Mouse (Mus musculus): ENCODE data around the gene Eml4. TPM values are rescaled to one million over a fixed set of nuclear protein-coding genes. Genes with fewer than 3 reads are reported as not detected.

Eml4 gene
- polyA plus RNA-seq, 1 experiment from 2014 or later = 4.7 TPM

DNA sequence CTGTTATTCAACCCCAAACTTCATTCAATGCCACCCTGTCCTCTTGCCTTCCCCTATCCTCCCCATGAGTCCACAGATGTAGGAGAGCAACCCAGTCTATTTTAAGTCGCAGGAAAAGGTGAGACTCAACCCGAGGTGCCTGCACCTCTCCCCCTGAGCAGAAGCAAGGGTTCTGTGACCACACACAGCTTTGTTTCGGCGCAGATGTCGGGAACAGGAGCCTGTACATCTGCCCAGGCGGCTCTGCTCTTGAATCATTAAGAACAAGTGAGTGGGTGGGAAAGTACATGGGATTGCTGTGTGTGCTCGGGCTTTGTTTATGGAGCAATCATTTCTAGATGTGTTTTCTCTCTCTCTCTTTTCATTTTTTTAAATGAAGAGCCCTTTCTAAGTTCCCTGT lies 174.0 kb downstream of the Eml4 start:
- Histone ChIP-seq H3K9me3 (ENCODE audit: low read length) (no peaks in the 10 kb centered on the region), H3K27me3 (ENCODE audit: insufficient read depth, low read length) (no peaks in the 10 kb centered on the region), H3K27ac (ENCODE audit: low read depth) (no peak overlapping the region), H3K4me3 (ENCODE audit: low read depth, low read length) (no peak overlapping the region), H3K4me2 (ENCODE audit: low read depth, low read length) (no peak overlapping the region), H3K4me1 (ENCODE audit: insufficient read depth) (peaks cover 34% of the 10 kb centered on the region), H3K9ac (replicated peaks) (no peak overlapping the region), H3K36me3 (replicated peaks; ENCODE audit: insufficient read depth, low read length) (no peaks in the 10 kb centered on the region)
- ATAC-seq (no peak), DNase-seq (no peak)
- 65% methylated on average over 7 of the region's 7 CpGs for WGBS (ENCODE audit: insufficient replicate concordance)
- no peak for TF ChIP-seq CTCF (IDR thresholded peaks at IDR 0.05; ENCODE audit: low read depth)
- TF ChIP-seq EP300 (IDR thresholded peaks at IDR 0.05; ENCODE audit: low read depth) = no peak

DNA sequence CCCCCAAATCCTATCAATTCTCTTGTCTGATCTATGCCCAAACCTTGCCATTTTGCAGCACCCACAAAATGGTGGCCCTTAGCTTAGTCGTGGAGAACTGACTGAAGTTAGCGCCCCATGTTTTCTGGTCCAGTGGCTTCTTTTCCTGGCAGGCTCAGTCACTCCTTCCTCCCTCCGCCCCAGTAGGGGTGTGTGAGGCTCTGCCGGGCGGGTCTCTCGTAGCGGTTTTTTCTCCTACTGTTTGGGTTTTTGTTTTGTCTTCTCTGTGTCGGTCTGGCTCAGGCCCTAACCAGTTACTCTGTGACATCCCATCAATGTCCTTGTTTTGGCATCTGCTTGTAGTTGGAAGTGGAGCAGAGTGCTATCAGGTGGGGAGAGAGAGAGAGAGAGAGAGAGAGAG lies 174.9 kb downstream of the Eml4 start:
- WGBS (ENCODE audit: insufficient replicate concordance) = 9% methylated on average over 8 of the region's 8 CpGs
- Histone ChIP-seq H3K9ac (replicated peaks) (no peak overlapping the region), H3K4me3 (ENCODE audit: low read depth, low read length) (no peak overlapping the region), H3K36me3 (replicated peaks; ENCODE audit: insufficient read depth, low read length) (no peaks in the 10 kb centered on the region), H3K27ac (ENCODE audit: low read depth) (no peak overlapping the region), H3K27me3 (ENCODE audit: insufficient read depth, low read length) (no peaks in the 10 kb centered on the region), H3K4me2 (ENCODE audit: low read depth, low read length) (peak overlapping the region; percentile 47), H3K4me1 (ENCODE audit: insufficient read depth) (peaks cover 34% of the 10 kb centered on the region), H3K9me3 (ENCODE audit: low read length) (no peaks in the 10 kb centered on the region)
- TF ChIP-seq EP300 (IDR thresholded peaks at IDR 0.05; ENCODE audit: low read depth) (no peak), CTCF (IDR thresholded peaks at IDR 0.05; ENCODE audit: low read depth) (no peak)
- DNase-seq (peak; percentile 29), ATAC-seq (no peak)

DNA sequence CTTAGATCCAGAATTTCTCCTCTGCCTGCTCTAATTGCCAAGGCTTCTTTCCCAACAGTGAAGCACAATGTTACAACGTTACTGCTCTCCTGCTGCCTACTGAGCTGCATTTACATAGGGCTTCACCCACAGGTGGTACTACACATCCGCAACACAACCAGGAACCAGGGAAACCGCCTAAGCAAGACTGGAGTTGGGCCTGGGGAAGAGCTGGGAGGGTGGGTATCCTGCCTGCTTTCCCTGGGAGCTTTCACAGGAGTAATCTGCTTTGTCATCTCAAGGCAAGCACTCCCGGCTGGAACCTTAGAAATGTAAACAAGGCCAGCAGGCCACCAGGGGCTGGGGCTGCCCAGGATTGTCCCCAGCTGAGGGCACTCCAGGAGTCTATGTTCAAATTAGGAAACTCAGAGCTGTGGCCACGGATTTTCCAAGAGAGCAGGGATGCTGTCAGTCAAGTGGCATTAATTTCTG lies 175.4 kb downstream of the Eml4 start:
- Histone ChIP-seq H3K27ac (ENCODE audit: low read depth) (0 out of 2 replicates have a peak overlapping the region, but pooled peaks have one; percentile 70), H3K27me3 (ENCODE audit: insufficient read depth, low read length) (no peaks in the 10 kb centered on the region), H3K4me2 (ENCODE audit: low read depth, low read length) (peak overlapping the region; percentile 47; the same call in 1 of the 2 replicates), H3K9ac (replicated peaks) (no peak overlapping the region; the same call in 1 of the 2 replicates), H3K36me3 (replicated peaks; ENCODE audit: insufficient read depth, low read length) (no peaks in the 10 kb centered on the region), H3K4me1 (ENCODE audit: insufficient read depth) (peaks cover 34% of the 10 kb centered on the region), H3K4me3 (ENCODE audit: low read depth, low read length) (no peak overlapping the region), H3K9me3 (ENCODE audit: low read length) (no peaks in the 10 kb centered on the region)
- WGBS (ENCODE audit: insufficient replicate concordance) = 29% methylated on average over 5 of the region's 5 CpGs
- no peak for ATAC-seq
- TF ChIP-seq CTCF (IDR thresholded peaks at IDR 0.05; ENCODE audit: low read depth) = no peak
- TF ChIP-seq EP300 (IDR thresholded peaks at IDR 0.05; ENCODE audit: low read depth) = no peak
- DNase-seq = no peak

DNA sequence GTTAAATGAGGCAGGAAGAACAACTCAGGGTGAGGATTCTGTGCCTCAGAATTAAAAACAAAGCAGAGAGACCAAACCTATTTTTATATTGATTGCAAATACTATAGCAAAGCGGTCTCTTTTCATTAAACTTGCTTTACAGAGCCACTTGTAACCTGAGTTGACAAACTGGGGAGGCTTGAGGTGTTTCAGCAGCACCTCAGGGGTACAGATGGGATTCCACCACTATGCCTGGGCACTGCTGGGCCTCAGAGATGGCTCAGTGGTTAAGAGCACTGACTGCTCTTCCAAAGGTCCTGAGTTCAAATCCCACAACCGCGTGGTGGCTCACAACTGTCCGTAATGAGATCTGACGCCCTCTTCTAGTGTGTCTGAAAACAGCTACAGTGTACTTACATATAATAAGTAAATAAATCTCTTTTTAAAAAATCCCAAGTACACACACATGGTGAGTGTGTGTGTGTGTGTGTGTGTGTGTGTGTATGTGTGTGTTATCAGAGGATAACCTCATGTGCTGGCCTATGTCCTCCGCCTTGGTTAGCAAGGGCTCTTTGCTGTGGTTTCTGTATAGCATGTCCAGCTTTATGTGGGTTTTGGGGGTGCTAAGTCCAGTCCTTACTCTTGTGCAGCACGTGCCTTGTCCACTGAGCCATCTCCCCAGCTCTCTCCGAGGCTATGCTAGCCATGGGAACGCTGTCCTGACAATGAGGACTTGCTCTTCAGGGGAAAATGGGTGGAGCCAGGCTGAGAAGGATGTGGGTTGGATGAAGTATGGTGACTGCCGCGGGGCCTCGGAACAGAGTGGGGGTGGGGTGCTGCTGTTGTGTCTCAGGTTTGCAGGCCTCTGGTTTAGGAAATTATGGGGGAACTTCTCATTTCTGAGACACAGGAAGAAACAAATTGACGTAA lies 176.1 kb downstream of the Eml4 start:
- peak overlapping the region; percentile 64 for H3K4me2 ChIP-seq (ENCODE audit: low read depth, low read length)
- no peaks in the 10 kb centered on the region for H3K27me3 ChIP-seq (ENCODE audit: insufficient read depth, low read length)
- ATAC-seq (peak; percentile 83), DNase-seq (peak; percentile 75)
- TF ChIP-seq CTCF (IDR thresholded peaks at IDR 0.05; ENCODE audit: low read depth) = no peak
- 34% methylated on average over 13 of the region's 13 CpGs for WGBS (ENCODE audit: insufficient replicate concordance)
- no peaks in the 10 kb centered on the region for H3K9me3 ChIP-seq (ENCODE audit: low read length)
- H3K4me3 ChIP-seq (ENCODE audit: low read depth, low read length) = peak overlapping the region; percentile 32
- peak overlapping the region; percentile 70 for H3K27ac ChIP-seq (ENCODE audit: low read depth)
- H3K9ac ChIP-seq (replicated peaks) = peak overlapping the region; percentile 52
- H3K36me3 ChIP-seq (replicated peaks; ENCODE audit: insufficient read depth, low read length) = no peaks in the 10 kb centered on the region
- peaks cover 34% of the 10 kb centered on the region for H3K4me1 ChIP-seq (ENCODE audit: insufficient read depth)

DNA sequence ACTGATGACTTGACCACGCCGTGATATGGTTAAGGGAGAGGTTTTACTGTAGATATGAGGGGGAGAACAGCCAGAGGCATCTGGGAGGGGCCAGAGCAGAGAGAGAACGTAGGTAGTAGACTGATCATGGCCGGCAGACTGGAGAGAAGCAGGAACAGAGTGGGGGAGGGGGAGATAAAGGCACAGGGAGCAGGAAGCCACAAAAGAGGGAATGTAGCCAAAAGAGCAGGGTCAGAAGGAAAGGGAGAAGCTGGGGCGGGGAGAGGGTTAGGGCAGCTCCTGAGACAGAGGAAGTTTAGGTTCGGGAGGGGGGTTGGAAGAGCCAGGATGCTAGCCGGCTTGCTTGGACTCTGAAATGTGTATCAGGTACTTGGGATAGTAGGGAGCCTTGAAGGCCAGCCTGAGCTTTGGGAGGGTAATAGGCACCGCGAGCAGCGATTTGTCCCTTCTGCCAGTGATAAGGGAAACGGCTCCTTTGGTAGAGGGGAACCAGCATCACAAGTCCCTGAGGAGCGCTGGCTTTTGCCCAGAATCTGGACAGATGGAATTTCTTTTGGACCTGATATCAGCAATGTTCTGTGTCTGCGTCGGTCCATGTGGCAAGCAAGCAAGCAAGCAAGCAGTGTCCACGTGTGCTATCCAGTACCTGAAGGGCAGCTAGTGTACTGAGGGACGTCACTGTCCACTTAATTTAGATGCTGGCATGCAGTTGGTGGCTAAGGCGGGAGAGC lies 177.1 kb downstream of the Eml4 start:
- peaks cover 34% of the 10 kb centered on the region for H3K4me1 ChIP-seq (ENCODE audit: insufficient read depth)
- no peaks in the 10 kb centered on the region for H3K9me3 ChIP-seq (ENCODE audit: low read length)
- no peaks in the 10 kb centered on the region for H3K36me3 ChIP-seq (replicated peaks; ENCODE audit: insufficient read depth, low read length)
- peak overlapping the region; percentile 32 for H3K4me3 ChIP-seq (ENCODE audit: low read depth, low read length)
- WGBS (ENCODE audit: insufficient replicate concordance) = 20% methylated on average over 17 of the region's 17 CpGs
- H3K4me2 ChIP-seq (ENCODE audit: low read depth, low read length) = peak overlapping the region; percentile 64
- DNase-seq (peak; percentile 49), ATAC-seq (peak; percentile 77)
- H3K27ac ChIP-seq (ENCODE audit: low read depth) = peak overlapping the region; percentile 70
- H3K9ac ChIP-seq (replicated peaks) = peak overlapping the region; percentile 52
- H3K27me3 ChIP-seq (ENCODE audit: insufficient read depth, low read length) = no peaks in the 10 kb centered on the region
- TF ChIP-seq EP300 (IDR thresholded peaks at IDR 0.05; ENCODE audit: low read depth) (no peak), CTCF (IDR thresholded peaks at IDR 0.05; ENCODE audit: low read depth) (no peak)

Other genes with a start within 250 kb of the Eml4 start
- gene Pkdcc, start 135.6 kb upstream of the Eml4 start, polyA plus RNA-seq (2015; fragmentation: Nextera tagmentation; extraction: Ambion mirVana) = 2.5 and 3.6 TPM in 2 replicates
- gene Cox7a2l, start 166.4 kb downstream of the Eml4 start, polyA plus RNA-seq (2015; fragmentation: Nextera tagmentation; extraction: Ambion mirVana) = 112 and 119 TPM in 2 replicates